Mouse (Mus musculus): ENCODE results near the gene Trnt1. TPM values are rescaled to one million over a fixed set of nuclear protein-coding genes. Genes with fewer than 3 reads are reported as not detected.

The Trnt1 gene
- total RNA-seq, 1 experiment from 2014 or later = 106 TPM

Other genes with a start within 250 kb of the Trnt1 start
- 25.5 and 30.4 TPM in 2 replicates for gene Il5ra, start 20.1 kb upstream of the Trnt1 start, total RNA-seq (2017)
- 83.9 and 84.3 TPM in 2 replicates for gene Crbn, start 31.0 kb downstream of the Trnt1 start, total RNA-seq (2017)